Mouse (Mus musculus): ENCODE results near the gene Fhl2. TPM values are rescaled to one million over a fixed set of nuclear protein-coding genes. Genes with fewer than 3 reads are reported as not detected.

The Fhl2 gene
- polyA plus RNA-seq, 1 experiment from 2014 or later: 181 TPM

Other genes with a start within 250 kb of the Fhl2 start
- 3.8 and 5.0 TPM in 2 replicates for gene Gpr45, start 244.1 kb downstream of the Fhl2 start, polyA plus RNA-seq (2014; fragmentation: Nextera tagmentation; extraction: Ambion mirVana)
- gene Tgfbrap1, start 98.3 kb downstream of the Fhl2 start, polyA plus RNA-seq (2014; fragmentation: Nextera tagmentation; extraction: Ambion mirVana): 8.6 and 8.7 TPM in 2 replicates
- 22.4 and 29.8 TPM in 2 replicates for gene AI597479, start 98.3 kb downstream of the Fhl2 start, polyA plus RNA-seq (2014; fragmentation: Nextera tagmentation; extraction: Ambion mirVana)
- 24.6 and 26.7 TPM in 2 replicates for gene Nck2, start 247.6 kb upstream of the Fhl2 start, polyA plus RNA-seq (2014; fragmentation: Nextera tagmentation; extraction: Ambion mirVana)

Data from heart, embryonic 11.5 days (tissue).